Mouse (Mus musculus) spleen, adult 18-20 months (tissue): Measurements from ENCODE around the gene Smg1.

Experiments
- DNase-seq, 2 experiments: peaks; one replicate each; pipeline ENCODE4 v3.0.0; 2022; ENCODE audit warnings: mixed read lengths in 2 of 2

The Smg1 gene

GRCm38 (mm10) chr7:118135128-118135527 lies 108.3 kb downstream of the Smg1 start:
- DNase-seq: no peak

- DNase-seq: peak; percentile 91 to 94
Measured at GRCm38 (mm10) chr7:118129430-118130041, 113.9 kb downstream of the Smg1 start, which contains the start of gene Arl6ip1. Gene Arl6ip1, minus strand, starts transcription at chr7:118129662.

DNA sequence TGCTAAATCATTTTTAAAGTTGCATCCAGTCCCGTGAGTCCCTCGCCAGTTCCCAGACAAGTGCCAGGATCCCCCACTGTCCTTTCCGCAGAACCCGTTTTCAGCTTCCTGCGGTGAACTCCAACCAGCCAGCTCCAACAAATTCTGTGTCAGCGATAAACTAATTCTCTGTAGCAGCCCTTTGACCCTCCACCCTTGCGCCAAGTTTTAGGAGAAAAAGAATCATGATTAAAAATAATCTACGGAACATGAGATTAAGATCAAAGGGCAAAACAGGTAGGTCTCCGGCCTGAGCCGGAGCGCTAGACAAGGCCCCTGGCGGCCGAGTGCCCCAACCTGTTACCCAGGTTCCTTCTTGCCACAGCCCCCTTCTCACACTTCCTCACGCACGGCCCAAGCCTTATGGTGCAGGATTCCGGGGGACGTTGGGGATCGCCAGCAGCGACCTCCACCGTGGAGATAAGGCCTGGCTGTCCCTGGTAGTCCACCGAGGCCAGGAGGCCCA lies 114.5 kb downstream of the Smg1 start:
- DNase-seq: no peak

- DNase-seq: no peak
Measured at GRCm38 (mm10) chr7:118126219-118126875, 117.1 kb downstream of the Smg1 start.

- DNase-seq: no peak
Measured at GRCm38 (mm10) chr7:118125736-118126135, 117.7 kb downstream of the Smg1 start.

DNA sequence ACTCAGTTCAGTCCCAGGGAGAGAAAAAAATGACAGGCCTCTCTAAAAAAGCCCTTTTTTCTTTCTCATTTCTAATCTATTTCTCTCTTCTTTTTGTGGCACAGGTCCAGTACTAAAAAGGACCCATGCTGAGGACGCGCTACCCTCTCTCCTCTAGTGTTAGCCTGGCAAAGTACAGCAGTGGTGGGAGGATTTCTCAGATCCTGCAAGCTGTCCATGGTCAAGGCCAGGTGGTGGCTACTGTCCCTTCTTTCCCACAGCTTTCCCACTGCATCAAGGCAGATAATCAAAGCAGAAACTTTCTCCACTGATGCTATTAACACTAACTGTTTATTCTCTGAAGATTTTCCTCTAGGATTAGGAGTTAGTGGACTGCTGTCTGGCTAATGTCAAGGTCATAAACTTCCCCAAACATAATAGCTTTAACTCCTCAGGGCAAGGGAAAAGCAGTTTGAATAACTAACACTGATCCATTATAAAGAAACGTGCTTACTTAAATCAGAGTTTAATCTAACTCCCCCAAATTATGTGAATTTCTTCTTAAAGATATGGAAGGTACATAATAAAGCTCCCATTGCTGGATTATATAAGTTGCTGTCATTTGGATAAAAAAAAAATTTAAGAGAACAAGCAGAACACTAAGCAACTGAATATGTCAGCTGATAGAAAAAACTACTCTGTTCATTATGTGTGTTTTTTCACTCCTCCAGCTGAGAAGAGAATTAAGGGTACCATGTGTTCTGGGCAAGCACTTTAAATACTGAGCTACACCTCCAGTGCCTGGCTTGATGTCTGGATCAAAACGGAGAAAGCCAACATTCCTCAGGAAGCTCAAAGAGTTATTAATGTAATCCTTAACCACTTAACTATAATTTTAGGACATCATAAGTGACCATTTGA lies 119.7 kb downstream of the Smg1 start:
- DNase-seq: no peak

- DNase-seq: no peak
Measured at GRCm38 (mm10) chr7:118122235-118122634, 121.2 kb downstream of the Smg1 start.

GRCm38 (mm10) chr7:118120654-118121053 lies 122.8 kb downstream of the Smg1 start:
- no peak for DNase-seq

- DNase-seq: peak; percentile 52 to 62
Measured at GRCm38 (mm10) chr7:118119946-118120345, 123.5 kb downstream of the Smg1 start.

DNA sequence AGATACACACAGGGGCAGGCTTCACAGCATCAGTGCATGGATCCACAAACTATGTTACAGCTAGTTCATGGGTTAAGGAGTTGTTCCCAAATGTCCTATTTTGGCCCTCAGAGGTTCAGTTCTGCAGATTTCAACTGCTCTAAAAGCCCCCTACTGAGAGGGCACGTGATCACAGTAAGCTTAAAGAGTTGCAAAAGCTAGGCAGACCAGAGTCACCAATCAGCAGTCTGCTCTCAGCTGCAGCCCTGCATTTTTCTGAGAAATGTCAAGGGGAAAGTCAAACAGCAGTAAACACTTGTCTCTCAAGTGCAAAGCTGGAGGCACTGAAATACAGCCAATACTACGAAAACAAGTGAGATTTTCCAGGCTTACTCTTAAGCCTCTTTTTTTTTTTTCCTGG lies 124.3 kb downstream of the Smg1 start:
- no peak for DNase-seq

DNA sequence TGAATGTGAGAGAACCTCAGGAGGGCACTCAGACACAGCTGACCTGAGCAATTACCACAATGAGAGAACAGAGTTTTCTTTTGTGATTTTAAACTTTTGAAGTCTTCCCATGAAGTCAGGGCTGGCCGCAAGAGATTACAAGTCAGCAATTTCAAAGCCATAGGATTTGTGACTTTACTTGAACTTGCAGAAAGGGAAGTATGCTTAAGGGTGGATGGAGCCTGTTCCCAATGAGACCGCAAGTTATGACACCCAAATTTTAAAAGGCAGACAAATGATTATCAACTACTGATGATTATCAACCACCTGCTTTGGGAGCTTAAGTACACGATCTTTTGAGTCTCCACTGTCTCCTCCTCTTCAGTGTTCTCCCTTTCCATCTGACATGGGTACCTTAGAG lies 125.0 kb downstream of the Smg1 start:
- no peak for DNase-seq

GRCm38 (mm10) chr7:118117539-118118210 lies 125.8 kb downstream of the Smg1 start:
- DNase-seq: no peak

- no peak for DNase-seq
Measured at GRCm38 (mm10) chr7:118116787-118117538, 126.5 kb downstream of the Smg1 start.

DNA sequence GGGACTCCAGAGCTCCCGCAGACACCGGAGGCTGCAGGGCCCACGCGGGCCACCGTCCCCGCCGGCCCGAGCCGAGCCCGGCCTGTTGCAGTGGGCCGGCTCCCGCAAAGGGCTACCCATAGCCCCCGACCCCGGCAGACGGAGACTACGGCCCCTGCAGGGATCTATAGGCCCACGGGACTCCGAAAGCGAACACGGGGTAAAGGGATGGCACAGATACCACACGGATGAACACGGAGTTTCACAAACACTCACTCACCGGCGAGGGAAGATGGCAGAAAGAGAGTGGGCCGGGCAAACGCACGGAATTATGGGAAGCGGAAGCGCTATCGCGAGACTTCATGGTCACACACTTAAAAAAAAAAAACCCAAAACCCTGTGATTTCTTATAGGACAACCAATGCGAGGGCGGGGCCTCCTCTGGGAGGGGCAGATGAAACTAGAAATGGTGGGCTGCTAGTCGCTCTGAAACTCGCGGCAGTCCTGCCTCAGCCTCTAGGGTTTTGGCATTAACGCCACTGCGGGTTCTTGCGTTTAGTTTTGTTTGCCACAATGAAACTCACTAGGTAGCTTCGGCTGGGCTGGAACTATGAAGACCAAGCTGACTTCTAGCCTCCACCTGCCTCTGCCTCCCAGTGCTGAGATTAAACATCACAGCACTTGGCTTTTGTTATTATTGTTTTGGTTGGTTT lies 127.4 kb downstream of the Smg1 start, which contains the start of gene Rps15a:
Gene Rps15a (minus strand): TSS at position 312 of the 692 bp plus-strand sequence.
- peak; percentile 89 to 96 for DNase-seq

- no peak for DNase-seq
Measured at GRCm38 (mm10) chr7:118115533-118115876, 128.0 kb downstream of the Smg1 start.

DNA sequence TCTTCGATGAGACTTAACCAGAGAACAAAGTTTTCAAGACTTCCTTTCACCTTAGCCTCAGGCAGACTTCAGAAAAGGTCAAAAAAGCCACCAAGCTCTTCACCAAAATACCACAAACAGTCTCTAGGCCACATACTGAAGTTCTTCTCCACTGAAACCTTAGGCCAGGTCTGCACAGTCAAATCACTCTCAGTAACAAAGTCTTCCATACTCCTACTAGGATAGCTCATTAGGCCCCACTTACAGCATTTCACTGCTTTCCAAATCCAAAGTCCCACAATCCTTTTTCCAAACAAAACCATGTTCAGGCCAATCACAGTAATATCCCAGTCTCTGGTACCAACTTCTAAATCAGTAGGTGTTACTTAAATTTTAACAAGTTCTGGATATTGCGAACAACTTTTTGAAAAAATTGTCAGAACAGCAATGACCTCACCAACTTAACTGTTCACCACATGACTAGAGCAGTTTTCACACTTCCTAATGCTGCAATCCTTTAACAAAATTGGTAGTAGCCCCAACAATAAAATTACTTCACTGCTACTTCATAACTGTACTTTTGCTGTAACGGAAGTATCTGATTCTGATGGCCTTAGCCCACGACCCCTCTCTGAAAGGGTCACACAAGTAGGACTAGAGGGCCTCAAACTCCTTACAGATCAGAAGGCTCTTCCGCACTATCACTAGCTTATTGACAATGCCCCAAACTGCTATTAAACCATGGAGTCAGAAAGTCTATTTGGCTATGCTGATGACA lies 129.8 kb downstream of the Smg1 start:
- DNase-seq: no peak

DNA sequence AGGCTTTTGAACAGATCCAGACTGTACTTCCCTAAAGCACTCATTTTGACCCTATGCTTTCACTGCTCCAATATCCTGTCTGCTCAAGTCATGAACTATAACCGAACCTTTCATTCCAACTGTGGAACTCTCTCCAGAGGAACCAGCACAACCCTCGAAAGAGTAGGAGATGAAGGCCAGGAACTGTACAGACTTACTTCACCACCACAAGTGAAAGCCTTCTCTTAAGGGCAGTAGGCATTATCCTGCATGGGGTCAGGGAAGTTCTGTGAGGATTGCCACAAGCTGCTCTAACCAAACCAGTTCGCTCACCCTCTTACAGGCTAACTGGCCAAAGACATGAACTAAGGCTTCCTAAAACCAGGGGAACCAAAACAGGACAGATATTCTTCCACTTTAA lies 132.3 kb downstream of the Smg1 start:
- no peak for DNase-seq

DNA sequence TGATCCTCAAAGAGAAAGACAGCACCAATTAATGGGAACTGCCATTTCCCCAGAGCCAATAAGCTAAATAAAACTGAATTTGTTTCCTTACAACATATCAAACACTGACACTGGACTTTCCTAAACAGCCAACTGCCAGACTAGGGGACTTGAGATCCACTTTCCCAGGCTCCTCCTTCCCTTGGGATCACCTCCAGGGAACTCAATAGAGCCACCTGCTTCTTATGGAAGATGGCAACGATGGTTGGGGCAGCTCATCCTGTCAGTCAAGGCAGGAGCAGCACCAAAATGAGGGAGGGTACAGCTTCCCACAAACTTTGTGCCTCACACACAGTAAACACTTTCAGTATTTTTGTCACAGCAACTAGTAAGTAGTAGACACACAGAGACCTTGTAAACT lies 135.8 kb downstream of the Smg1 start:
- no peak for DNase-seq

DNA sequence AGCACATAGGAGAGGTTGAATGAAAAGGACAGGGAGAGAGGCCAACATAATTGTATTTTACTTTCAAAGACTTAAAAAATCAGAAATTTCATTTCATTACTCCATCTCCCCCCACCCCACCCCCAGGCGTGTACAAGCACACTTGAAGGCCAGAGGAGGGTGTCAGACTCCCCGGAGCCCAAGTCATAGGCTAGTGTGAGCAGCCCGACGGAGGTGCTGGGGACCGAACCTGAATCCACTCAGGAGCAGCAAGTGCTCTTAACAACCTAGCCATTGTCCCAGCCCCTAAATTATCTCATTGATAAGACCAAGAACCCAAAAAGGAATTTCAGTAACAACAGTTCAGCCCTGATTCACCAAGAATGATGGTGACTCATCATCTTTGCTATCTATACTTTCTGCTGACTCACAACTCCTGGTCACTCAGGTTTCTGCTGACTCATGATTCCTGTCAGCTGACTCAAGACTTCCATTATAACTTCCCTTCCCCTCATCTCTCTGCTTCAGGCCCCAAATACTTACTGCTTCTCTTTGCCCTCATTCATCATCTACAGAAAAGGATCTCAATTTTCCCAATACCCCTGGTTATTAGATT lies 138.9 kb downstream of the Smg1 start:
- DNase-seq: no peak
